Mouse (Mus musculus) lung, adult 2 months (tissue): ENCODE results near the gene Sgsm3.

Experiments used
- CTCF ChIP-seq: fragments of 200-500 bp; IDR thresholded peaks from 2 replicates; pipeline ENCODE4 v1.5.1; 2011; ENCODE audit warnings: mild to moderate bottlenecking, low read length, control low read depth; ENCODE audit not compliant: insufficient read depth
- POLR2A ChIP-seq: fragments of 200-500 bp; IDR thresholded peaks from 2 replicates; pipeline ENCODE4 v1.6.1; 2011; ENCODE audit warnings: low read depth, mild to moderate bottlenecking, control low read depth, low read length, borderline replicate concordance; ENCODE audit errors: extremely low read depth

GRCm38 (mm10) chr15:81012359-81012758 is 34.8 kb downstream of the Sgsm3 start:
- TF ChIP-seq POLR2A (no peak), CTCF (no peak)
